Comparison of ENCODE assay signal across 8 mouse cellular contexts in the genomic region with DNA sequence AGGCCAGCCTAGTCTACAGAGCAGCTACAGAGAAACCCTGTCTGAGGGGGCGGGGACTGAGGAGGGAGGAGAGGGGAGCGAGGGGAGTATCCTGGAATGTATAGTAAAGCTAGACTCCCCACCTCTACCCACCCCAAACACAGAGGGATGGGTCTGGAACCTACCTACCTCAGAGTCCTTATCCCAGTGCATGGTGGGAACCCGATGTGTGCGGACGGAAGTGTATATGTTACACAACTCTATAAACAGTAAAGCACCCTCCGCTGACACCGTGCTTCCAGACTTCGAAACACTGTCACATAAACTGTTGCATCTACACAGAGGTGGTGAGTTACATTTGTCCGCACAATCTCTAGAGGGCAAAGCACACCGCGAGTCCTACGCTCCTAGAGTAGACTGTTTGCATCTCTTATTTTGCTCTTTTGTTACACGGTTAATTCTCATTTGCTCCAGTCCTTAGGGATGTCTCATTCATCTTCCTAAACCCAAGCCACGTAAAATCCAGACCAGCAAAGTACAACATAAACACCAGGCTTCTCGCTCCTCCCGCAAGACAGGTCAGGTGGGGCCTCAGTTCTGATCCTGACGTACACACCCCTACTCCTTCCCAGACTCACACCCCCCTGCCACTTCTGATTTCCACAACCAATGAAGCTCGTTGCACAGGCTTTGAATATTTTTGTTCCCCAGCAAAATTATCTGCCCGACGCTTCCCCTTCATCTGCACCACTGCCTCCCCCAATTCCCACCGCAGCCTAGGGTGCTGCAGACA. TPM values are rescaled to one million over a fixed set of nuclear protein-coding genes. Genes with fewer than 3 reads are reported as not detected.
A peak's percentile ranks its signal among the peaks of the same experiment; 100 is the strongest.
DNase-seq lines count a peak whose midpoint lies in the region; ATAC-seq and TF ChIP-seq lines count a peak whose summit lies in the region.

No protein-coding gene starts in this region.

- no peaks in the 10 kb centered on the region for H3K27me3 ChIP-seq in embryonic facial prominence, embryonic 13.5 days
- H3K27me3 ChIP-seq in hindbrain, embryonic 15.5 days, result no peaks in the 10 kb centered on the region
- no peaks in the 10 kb centered on the region for H3K27me3 ChIP-seq in liver, postnatal 0 days (ENCODE audit: insufficient read depth, low read length)
- H3K27me3 ChIP-seq in neural tube, embryonic 12.5 days (replicated peaks), result no peaks in the 10 kb centered on the region

- H3K4me2 ChIP-seq in embryonic facial prominence, embryonic 13.5 days, result peak overlapping the region; percentile 90
- H3K4me2 ChIP-seq in hindbrain, embryonic 15.5 days, result peak overlapping the region; percentile 97
- peak overlapping the region; percentile 100 for H3K4me2 ChIP-seq in liver, postnatal 0 days (ENCODE audit: low read depth, low read length)
- H3K4me2 ChIP-seq in neural tube, embryonic 12.5 days (replicated peaks), result peak overlapping the region; percentile 100

- H3K27ac ChIP-seq in embryonic facial prominence, embryonic 13.5 days, result peak overlapping the region; percentile 55
- 0 out of 2 replicates have a peak overlapping the region, but pooled peaks have one; percentile 36 for H3K27ac ChIP-seq in hindbrain, embryonic 15.5 days (replicated peaks)
- peak overlapping the region; percentile 74 for H3K27ac ChIP-seq in liver, postnatal 0 days (ENCODE audit: low read depth)
- H3K27ac ChIP-seq in neural tube, embryonic 12.5 days, result no peak overlapping the region

- no peak for TF ChIP-seq CTCF in liver, postnatal 0 days (IDR thresholded peaks at IDR 0.05; ENCODE audit: low read depth)

- 0 out of 2 replicates have a peak, but pooled peaks cover 7% of the 10 kb centered on the region for H3K4me1 ChIP-seq in embryonic facial prominence, embryonic 13.5 days
- peaks cover 12% of the 10 kb centered on the region for H3K4me1 ChIP-seq in hindbrain, embryonic 15.5 days (replicated peaks)
- H3K4me1 ChIP-seq in liver, postnatal 0 days (ENCODE audit: insufficient read depth), result peaks cover 4% of the 10 kb centered on the region
- peaks cover 4% of the 10 kb centered on the region; the same call in 1 of the 2 replicates for H3K4me1 ChIP-seq in neural tube, embryonic 12.5 days

- DNase-seq in heart, adult 11 months, result peak; percentile 91
- no peak for DNase-seq in heart, postnatal 36 days
- DNase-seq in ZHBTc4 (ENCODE audit: low read depth, low spot score), result peak; percentile 73
- DNase-seq in liver, postnatal 0 days, result peak; percentile 37
- no peak for DNase-seq in ovary, postnatal 36 days (ENCODE audit: low spot score)

- no peak for TF ChIP-seq EP300 in liver, postnatal 0 days (IDR thresholded peaks at IDR 0.05; ENCODE audit: low read depth)

- WGBS in embryonic facial prominence, embryonic 13.5 days, result 0% methylated on average over 21 of the region's 21 CpGs
- WGBS in hindbrain, embryonic 15.5 days, result under 1% methylated on average over 21 of the region's 21 CpGs
- WGBS in liver, postnatal 0 days (ENCODE audit: insufficient replicate concordance), result 1% methylated on average over 21 of the region's 21 CpGs
- 1% methylated on average over 21 of the region's 21 CpGs for WGBS in neural tube, embryonic 12.5 days

- intact Hi-C loops in heart, postnatal 36 days (cut with DNase I), result no loop called here

- peak overlapping the region; percentile 80 for H3K9ac ChIP-seq in embryonic facial prominence, embryonic 13.5 days
- peak overlapping the region; percentile 62 for H3K9ac ChIP-seq in hindbrain, embryonic 15.5 days
- H3K9ac ChIP-seq in liver, postnatal 0 days (replicated peaks), result peak overlapping the region; percentile 81
- H3K9ac ChIP-seq in neural tube, embryonic 12.5 days, result peak overlapping the region; percentile 66

- peak; percentile 67 for ATAC-seq in embryonic facial prominence, embryonic 13.5 days (ENCODE audit: insufficient number of reproducible peaks, insufficient read depth, low FRiP score, low TSS enrichment, low read depth)
- peak; percentile 64; the same call in 1 of the 2 replicates for ATAC-seq in hindbrain, embryonic 15.5 days (ENCODE audit: low FRiP score, low read depth)
- ATAC-seq in liver, postnatal 0 days, result peak; percentile 65
- ATAC-seq in neural tube, embryonic 12.5 days (ENCODE audit: low FRiP score, low read depth), result peak; percentile 74

- no peaks in the 10 kb centered on the region for H3K9me3 ChIP-seq in embryonic facial prominence, embryonic 13.5 days
- H3K9me3 ChIP-seq in hindbrain, embryonic 15.5 days, result no peaks in the 10 kb centered on the region
- no peaks in the 10 kb centered on the region for H3K9me3 ChIP-seq in liver, postnatal 0 days (ENCODE audit: low read length)
- no peaks in the 10 kb centered on the region for H3K9me3 ChIP-seq in neural tube, embryonic 12.5 days

- peak overlapping the region; percentile 81 for H3K4me3 ChIP-seq in embryonic facial prominence, embryonic 13.5 days
- H3K4me3 ChIP-seq in hindbrain, embryonic 15.5 days, result peak overlapping the region; percentile 91
- peak overlapping the region; percentile 91 for H3K4me3 ChIP-seq in liver, postnatal 0 days (ENCODE audit: low read depth, low read length)
- peak overlapping the region; percentile 66 for H3K4me3 ChIP-seq in neural tube, embryonic 12.5 days

- H3K36me3 ChIP-seq in embryonic facial prominence, embryonic 13.5 days, result no peaks in the 10 kb centered on the region
- H3K36me3 ChIP-seq in hindbrain, embryonic 15.5 days, result no peaks in the 10 kb centered on the region
- no peaks in the 10 kb centered on the region for H3K36me3 ChIP-seq in liver, postnatal 0 days (replicated peaks; ENCODE audit: insufficient read depth, low read length)
- H3K36me3 ChIP-seq in neural tube, embryonic 12.5 days, result no peaks in the 10 kb centered on the region

RNA-seq across cellular contexts. Expression of gene Smyd3, which starts 0.7 kb away (rescaled TPM):
- total RNA-seq in heart, postnatal 36 days (2021), result 1 to 10 TPM; 6.9 to 7.2 TPM
- 30.1 and 31.4 TPM in 2 replicates for polyA plus RNA-seq in embryonic facial prominence, embryonic 13.5 days (2015; fragmentation: Nextera tagmentation; extraction: Ambion mirVana)
- 25.5 and 26.0 TPM in 2 replicates for polyA plus RNA-seq in hindbrain, embryonic 15.5 days (2015; fragmentation: Nextera tagmentation; extraction: Ambion mirVana)
- polyA plus RNA-seq in liver, postnatal 0 days (2015; fragmentation: Nextera tagmentation; extraction: Ambion mirVana), result 5.0 and 5.1 TPM in 2 replicates
- polyA plus RNA-seq in neural tube, embryonic 12.5 days (2016; fragmentation: Nextera tagmentation; extraction: Ambion mirVana), result 18.8 and 19.8 TPM in 2 replicates

RNA-seq across cellular contexts. Expression of gene Tfb2m, which starts 28.9 kb away (rescaled TPM):
- total RNA-seq in heart, postnatal 36 days (2021), result 10 to 100 TPM; 49.4 to 56.2 TPM
- polyA plus RNA-seq in embryonic facial prominence, embryonic 13.5 days (2015; fragmentation: Nextera tagmentation; extraction: Ambion mirVana), result 32.7 and 33.7 TPM in 2 replicates
- polyA plus RNA-seq in hindbrain, embryonic 15.5 days (2015; fragmentation: Nextera tagmentation; extraction: Ambion mirVana), result 29.1 and 31.0 TPM in 2 replicates
- polyA plus RNA-seq in liver, postnatal 0 days (2015; fragmentation: Nextera tagmentation; extraction: Ambion mirVana), result 16.3 and 17.6 TPM in 2 replicates
- 25.7 and 36.6 TPM in 2 replicates for polyA plus RNA-seq in neural tube, embryonic 12.5 days (2016; fragmentation: Nextera tagmentation; extraction: Ambion mirVana)

RNA-seq across cellular contexts. Expression of gene Cnst, which starts 29.0 kb away (rescaled TPM):
- total RNA-seq in heart, postnatal 36 days (2021), result 10 to 100 TPM; 45.2 to 45.4 TPM
- polyA plus RNA-seq in embryonic facial prominence, embryonic 13.5 days (2015; fragmentation: Nextera tagmentation; extraction: Ambion mirVana), result 17.4 and 21.6 TPM in 2 replicates
- 26.2 and 26.9 TPM in 2 replicates for polyA plus RNA-seq in hindbrain, embryonic 15.5 days (2015; fragmentation: Nextera tagmentation; extraction: Ambion mirVana)
- polyA plus RNA-seq in liver, postnatal 0 days (2015; fragmentation: Nextera tagmentation; extraction: Ambion mirVana), result 5.0 and 5.8 TPM in 2 replicates
- polyA plus RNA-seq in neural tube, embryonic 12.5 days (2016; fragmentation: Nextera tagmentation; extraction: Ambion mirVana), result 35.1 and 39.7 TPM in 2 replicates

Comparison
In these comparisons a context has a peak if more than half of its experiments do, and no peak if none do; other contexts are left out.
1. DNase-seq: peak in heart, adult 11 months (single experiment), ZHBTc4 (single experiment) and liver, postnatal 0 days (single experiment); none in heart, postnatal 36 days (0 of 2) and ovary, postnatal 36 days (single experiment).
2. Peak in every context shown above with its lines, with median percentiles within 50 percentile points of each other: ATAC-seq, H3K4me2 ChIP-seq, H3K4me3 ChIP-seq and H3K9ac ChIP-seq.